Mouse (Mus musculus) colon, adult 2 months (tissue): ENCODE measurements around the gene Prkag2. TPM values are rescaled to one million over a fixed set of nuclear protein-coding genes. Genes with fewer than 3 reads are reported as not detected.

Experiments
- polyA plus RNA-seq: library from polyadenylated mRNA; depleted of rRNA; stranded (reverse); fragments of >200 nt; gene quantifications from 2 replicates; pipeline ENCODE4 v1.2.3, GENCODE M21; 2012; rRNA removed

The Prkag2 gene
- 19.9 and 20.2 TPM in 2 replicates for polyA plus RNA-seq

DNA sequence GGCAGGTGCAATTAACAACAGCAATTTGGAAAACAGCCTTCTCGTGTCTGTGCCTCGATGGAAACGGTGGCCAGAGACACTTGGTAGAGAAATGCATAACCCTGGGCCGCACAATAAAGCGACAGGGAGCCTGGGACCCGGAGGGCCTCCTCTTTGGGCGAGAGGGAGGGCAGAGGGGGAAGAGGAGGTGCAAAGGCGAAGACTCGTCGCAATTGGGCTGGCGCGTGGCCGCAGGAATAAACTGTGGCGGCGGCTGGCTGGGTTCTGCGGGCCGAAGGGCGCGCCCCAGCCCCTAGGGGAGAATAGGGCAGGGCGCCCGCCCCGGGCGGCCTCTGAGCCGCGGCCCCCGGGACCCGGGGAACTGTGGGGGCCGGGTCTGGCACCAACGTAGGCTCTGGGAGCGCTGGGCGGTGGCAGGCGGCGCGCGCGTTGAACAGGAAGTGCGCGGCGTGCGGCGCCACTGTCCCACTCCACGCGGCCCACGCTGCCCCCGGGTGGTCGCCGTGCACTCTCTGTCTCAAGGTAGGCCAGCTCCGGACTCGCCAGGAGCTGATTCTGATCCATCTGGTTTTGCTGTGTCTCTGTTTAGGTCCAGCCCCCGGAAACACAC is at the start of gene Prkag2:
Gene Prkag2 (minus strand): TSS at position 127 of the 610 bp plus-strand sequence.

DNA sequence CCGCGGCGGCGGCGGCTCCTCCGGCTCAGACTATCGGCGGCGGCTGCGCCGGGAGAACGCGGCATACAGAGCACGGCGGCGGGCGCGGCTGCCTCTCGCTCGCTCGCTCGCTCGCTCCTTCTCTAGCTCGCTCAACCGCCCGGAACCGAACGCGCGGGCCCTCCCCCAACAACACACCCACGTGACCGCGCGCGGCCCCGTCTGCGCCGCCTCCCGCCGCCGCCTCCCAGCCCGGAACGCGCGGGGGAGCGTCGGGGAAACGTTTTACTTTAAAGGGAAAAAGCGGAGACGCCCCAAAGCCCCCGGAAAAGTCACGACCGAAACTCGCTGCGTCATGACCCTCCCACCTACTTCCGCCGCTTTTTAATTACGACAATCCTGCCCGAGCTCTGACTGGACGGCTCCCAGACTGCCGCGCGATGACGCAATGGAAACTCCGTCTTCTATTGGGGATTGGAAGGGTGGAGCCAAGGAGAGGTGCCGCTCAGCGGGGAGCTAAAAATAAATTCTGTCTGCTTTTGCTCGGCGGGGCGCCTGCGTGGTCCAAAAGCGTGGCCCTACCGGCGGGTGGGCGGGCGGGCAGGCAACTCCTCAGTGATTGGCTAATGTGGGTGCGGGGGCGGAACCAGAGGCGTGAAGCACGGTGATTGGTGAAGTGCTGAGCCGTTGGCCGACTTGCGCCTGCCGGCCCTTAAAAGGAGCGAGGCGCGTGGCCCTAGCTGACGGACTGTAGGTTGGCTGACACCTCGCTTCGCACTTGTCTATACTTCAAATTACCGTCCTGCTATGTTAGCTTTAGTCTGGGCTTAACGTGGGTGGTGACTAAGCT is 258.0 kb downstream of the Prkag2 start, which contains the start of gene Rheb:
Gene Rheb (minus strand): TSS at position 351 of the 829 bp plus-strand sequence.

Other genes starting within 250 kb of the Prkag2 start
- gene Galntl5, start 80.8 kb upstream of the Prkag2 start, polyA plus RNA-seq: not detected in 2 replicates
- gene Galnt11, start 121.3 kb upstream of the Prkag2 start, polyA plus RNA-seq: 9.4 and 13.3 TPM in 2 replicates
- gene E130116L18Rik, start 122.5 kb upstream of the Prkag2 start, polyA plus RNA-seq: not detected in 2 replicates